Mouse (Mus musculus) embryonic facial prominence, embryonic 13.5 days (tissue): ENCODE measurements around the gene Jazf1. TPM values are rescaled to one million over a fixed set of nuclear protein-coding genes. Genes with fewer than 3 reads are reported as not detected.
A peak's percentile ranks its signal among the peaks of the same experiment; 100 is the strongest.

Experiments used
- ATAC-seq: fragments of 200-750 bp; cut with Nextera tagmentation; 2 replicates; pipeline ENCODE4 v1.8.0; 2017; ENCODE audit warnings: low read depth; ENCODE audit not compliant: insufficient number of reproducible peaks, insufficient read depth, low FRiP score, low TSS enrichment
- H3K27ac ChIP-seq: fragments of 300-500 bp; sonication (generic); 2 replicates; pipeline ENCODE4 v1.5.1; 2015; ENCODE audit warnings: moderate library complexity, mild to moderate bottlenecking, inconsistent platforms
- H3K27me3 ChIP-seq: fragments of 300-500 bp; sonication (generic); 2 replicates; pipeline ENCODE4 v1.6.1; 2015; ENCODE audit warnings: mild to moderate bottlenecking, inconsistent platforms
- H3K36me3 ChIP-seq: fragments of 300-500 bp; sonication (generic); 2 replicates; pipeline ENCODE4 v1.6.1; 2015; ENCODE audit warnings: mild to moderate bottlenecking, inconsistent platforms
- H3K4me1 ChIP-seq: fragments of 300-500 bp; sonication (generic); 2 replicates; pipeline ENCODE4 v1.6.1; 2015; ENCODE audit warnings: inconsistent platforms
- H3K4me2 ChIP-seq: fragments of 300-500 bp; sonication (generic); 2 replicates; pipeline ENCODE4 v1.6.1; 2015; ENCODE audit warnings: moderate library complexity, mild to moderate bottlenecking, inconsistent platforms
- H3K4me3 ChIP-seq: fragments of 300-500 bp; sonication (generic); 2 replicates; pipeline ENCODE4 v1.5.1; 2015; ENCODE audit warnings: mild to moderate bottlenecking, inconsistent platforms
- H3K9ac ChIP-seq: fragments of 300-500 bp; sonication (generic); 2 replicates; pipeline ENCODE4 v1.6.1; 2015; ENCODE audit warnings: mild to moderate bottlenecking, inconsistent platforms
- H3K9me3 ChIP-seq: fragments of 300-500 bp; sonication (generic); 2 replicates; pipeline ENCODE4 v1.6.1; 2016; ENCODE audit warnings: inconsistent platforms
- WGBS: fragments of 180-500 bp; shearing (Covaris S2); methylation state at CpG from one replicate; pipeline ENCODE4 v1.1.7; 2015; ENCODE audit warnings: mixed read lengths; 5-methylcytosine and 5-hydroxymethylcytosine counted together
- polyA plus RNA-seq: library from polyadenylated mRNA; unstranded; fragments of >200 nt; fragmentation: Nextera tagmentation; extraction: Ambion mirVana; gene quantifications from 2 replicates; pipeline ENCODE4 v1.2.1, GENCODE M21; 2015

Gene Jazf1
- polyA plus RNA-seq, result 11.3 and 12.4 TPM in 2 replicates

DNA sequence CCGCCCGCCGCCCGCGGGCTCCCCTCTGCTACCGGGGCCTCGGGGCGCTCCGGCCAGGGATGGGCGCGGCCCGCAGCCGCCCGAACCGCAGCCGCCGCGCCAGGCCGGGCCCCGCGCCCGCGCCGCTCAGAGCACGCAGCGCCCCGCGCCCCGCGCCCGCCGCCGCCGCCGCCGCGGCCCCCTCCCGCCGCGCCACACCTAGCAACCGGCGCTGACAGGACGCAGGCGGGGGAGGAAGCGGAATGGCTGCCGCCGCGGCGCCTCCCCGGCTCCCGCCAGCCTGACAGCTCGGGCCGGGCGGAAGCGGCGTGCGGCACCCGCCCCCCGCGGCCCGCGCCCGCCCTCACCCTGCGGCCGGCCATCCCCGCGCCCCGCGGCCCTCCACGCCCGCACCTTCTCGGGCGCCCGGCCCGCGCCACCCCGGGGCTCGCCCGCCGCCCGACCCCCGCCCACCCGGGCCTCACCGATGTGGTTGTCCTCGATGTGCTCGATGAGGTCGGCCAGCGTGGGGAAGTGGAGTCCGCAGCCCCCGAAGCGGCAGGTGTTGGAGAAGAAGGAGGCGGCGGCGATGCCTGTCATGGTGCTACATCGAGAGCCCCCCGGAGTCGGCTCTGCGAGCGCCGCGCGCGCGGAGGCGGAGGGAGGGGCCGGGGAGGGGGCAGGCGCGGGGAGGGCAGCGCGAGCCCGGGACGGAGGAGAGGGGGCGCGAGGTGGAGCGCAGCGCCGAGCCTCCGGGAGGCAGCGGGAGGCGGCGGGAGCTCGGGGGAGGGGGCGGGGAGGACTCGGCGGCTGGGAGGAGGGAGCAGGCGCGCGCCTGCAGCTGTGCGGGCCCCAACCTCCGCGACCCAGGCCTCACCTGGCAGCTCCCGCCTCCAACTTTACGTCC lies at the start of gene Jazf1:
Gene Jazf1 (minus strand): TSS at position 643 of the 886 bp plus-strand sequence.
- Histone ChIP-seq H3K4me2 (peak within 1 kb of the TSS; percentile 93), H3K27ac (no peak within 1 kb of the TSS), H3K36me3 (no peaks in the 10 kb centered on the region), H3K4me3 (peak within 1 kb of the TSS; percentile 83), H3K4me1 (peaks cover 8% of the 10 kb centered on the region; the same call in 1 of the 2 replicates), H3K9ac (peak within 1 kb of the TSS; percentile 76), H3K27me3 (peaks cover 45% of the 10 kb centered on the region), H3K9me3 (no peaks in the 10 kb centered on the region)
- WGBS, result under 1% methylated on average over 83 of the region's 133 CpGs
- peak; percentile 84 for ATAC-seq

DNA sequence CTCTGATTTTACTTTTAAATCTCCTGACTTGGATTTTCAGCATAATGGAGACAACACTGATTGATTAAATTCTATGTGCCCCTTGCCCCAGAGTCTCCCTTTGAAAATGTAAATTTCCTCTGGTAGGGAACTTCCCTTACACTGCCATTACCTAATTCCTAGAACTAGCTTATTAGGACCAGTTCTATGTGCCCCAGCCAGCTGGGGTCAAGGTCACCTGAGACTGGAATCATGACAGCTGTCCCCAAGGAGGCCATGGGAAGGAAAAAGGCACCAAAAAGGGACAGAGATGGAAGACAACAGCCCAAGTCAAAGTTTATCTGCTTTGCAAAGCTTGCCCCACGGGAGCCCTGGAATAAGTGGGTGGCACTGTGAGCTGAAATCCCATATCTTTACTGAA lies 49.4 kb upstream of the Jazf1 start:
- no peak overlapping the region for H3K9ac ChIP-seq
- no peak for ATAC-seq
- no peak overlapping the region for H3K27ac ChIP-seq
- no peak overlapping the region for H3K4me3 ChIP-seq
- H3K27me3 ChIP-seq, result no peaks in the 10 kb centered on the region
- H3K36me3 ChIP-seq, result no peaks in the 10 kb centered on the region
- no peaks in the 10 kb centered on the region for H3K9me3 ChIP-seq
- no peak overlapping the region for H3K4me2 ChIP-seq
- 67% methylated on average over 1 of the region's 1 CpGs for WGBS
- no peaks in the 10 kb centered on the region for H3K4me1 ChIP-seq

DNA sequence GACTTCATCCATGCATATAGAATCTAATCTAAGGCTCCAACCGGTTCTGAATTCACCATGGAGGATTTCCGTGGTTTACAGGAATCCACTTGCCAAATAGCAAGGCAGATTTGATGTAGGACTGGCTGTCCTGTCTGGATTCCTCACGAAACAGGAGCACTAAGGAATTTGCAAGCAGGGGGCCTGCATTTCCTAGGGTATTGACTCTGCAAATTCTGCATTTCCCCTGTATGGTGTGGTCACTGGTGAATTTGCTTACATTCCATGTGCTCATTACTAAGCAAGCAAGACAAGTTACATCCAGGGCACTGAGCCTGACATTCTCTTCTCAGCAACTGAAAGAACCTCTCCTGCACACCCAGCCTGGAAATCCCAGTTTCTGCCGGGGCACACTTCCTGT lies 18.4 kb upstream of the Jazf1 start:
- WGBS, result 20% methylated on average over 4 of the region's 4 CpGs
- ATAC-seq, result 0 out of 2 replicates have a peak, but pooled peaks have one; percentile 43
- H3K4me2 ChIP-seq, result no peak overlapping the region

DNA sequence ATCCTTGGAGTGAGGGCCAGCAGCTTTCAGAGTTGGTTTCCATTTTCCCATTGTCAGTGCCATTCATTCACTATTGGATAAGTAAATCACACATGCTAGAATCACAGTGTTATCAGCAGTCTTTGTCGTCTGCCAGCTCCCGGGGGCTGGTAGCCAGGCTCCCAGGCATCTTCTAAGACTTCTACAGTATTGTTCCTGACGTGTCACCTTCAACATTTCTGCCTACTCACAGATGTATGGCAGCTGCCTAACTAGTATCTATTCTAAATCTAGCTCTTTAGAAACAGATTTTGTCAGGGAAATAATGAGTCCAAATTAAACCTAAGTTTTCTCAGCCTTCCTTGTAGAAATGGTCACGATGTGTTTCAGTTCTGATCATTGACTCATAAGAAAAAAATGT lies 12.8 kb upstream of the Jazf1 start:
- Histone ChIP-seq H3K9ac (no peak overlapping the region), H3K4me1 (peaks cover 2% of the 10 kb centered on the region; the same call in 1 of the 2 replicates), H3K9me3 (no peaks in the 10 kb centered on the region), H3K4me2 (no peak overlapping the region), H3K27me3 (no peaks in the 10 kb centered on the region), H3K4me3 (no peak overlapping the region), H3K36me3 (no peaks in the 10 kb centered on the region), H3K27ac (no peak overlapping the region)
- 81% methylated on average over 4 of the region's 4 CpGs for WGBS
- no peak for ATAC-seq

More for the DNA sequence above, 18.4 kb upstream of the Jazf1 start:
- Histone ChIP-seq H3K4me3 (no peak overlapping the region), H3K9me3 (no peaks in the 10 kb centered on the region), H3K36me3 (no peaks in the 10 kb centered on the region), H3K27me3 (no peaks in the 10 kb centered on the region), H3K9ac (no peak overlapping the region), H3K27ac (no peak overlapping the region), H3K4me1 (peaks cover 12% of the 10 kb centered on the region)

DNA sequence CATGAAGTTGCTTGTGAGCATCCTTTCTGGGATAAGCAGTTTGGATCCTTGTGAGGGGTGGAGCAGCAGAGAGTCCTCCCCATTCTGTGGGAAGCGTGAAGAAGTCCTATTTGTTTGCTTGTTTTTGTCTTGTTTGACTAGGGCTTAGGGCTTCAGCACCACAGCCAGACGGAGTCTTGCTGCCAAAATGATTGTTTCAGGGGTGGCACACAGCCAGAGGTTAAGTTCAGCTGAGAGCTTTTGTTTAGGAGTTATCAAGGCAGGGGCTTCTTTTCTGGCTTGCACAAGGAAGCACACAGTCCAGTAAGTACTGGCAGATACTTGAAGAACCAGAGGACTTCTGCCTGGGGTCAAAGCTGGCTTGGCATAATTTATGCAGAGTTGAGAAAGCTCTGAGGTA lies 10.2 kb upstream of the Jazf1 start:
- Histone ChIP-seq H3K27ac (no peak overlapping the region), H3K36me3 (no peaks in the 10 kb centered on the region), H3K9ac (no peak overlapping the region), H3K4me3 (no peak overlapping the region), H3K4me1 (no peaks in the 10 kb centered on the region), H3K9me3 (no peaks in the 10 kb centered on the region), H3K4me2 (no peak overlapping the region), H3K27me3 (no peaks in the 10 kb centered on the region)
- no peak for ATAC-seq
- 38% methylated on average over 2 of the region's 2 CpGs for WGBS

DNA sequence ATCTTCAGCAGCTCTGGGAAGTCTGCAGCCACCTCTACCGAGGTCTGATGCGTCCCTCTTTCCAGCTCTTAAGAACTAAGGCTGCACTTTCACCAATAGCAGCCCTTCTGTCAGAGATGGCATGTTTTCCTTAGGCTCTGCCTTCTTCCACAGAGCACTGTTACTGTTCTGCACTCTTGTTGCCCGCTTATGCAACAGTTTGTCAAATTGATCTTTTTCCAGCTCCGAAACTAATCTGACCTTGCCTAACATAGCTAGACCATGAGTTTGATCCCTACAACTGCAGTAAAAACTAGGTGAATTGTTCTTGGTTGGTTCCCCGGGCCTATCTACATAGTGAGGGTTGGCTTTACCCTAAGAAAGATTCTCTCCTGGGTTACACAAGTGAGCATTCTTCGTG lies 3.3 kb upstream of the Jazf1 start:
- Histone ChIP-seq H3K9ac (no peak overlapping the region), H3K27ac (no peak overlapping the region), H3K36me3 (no peaks in the 10 kb centered on the region), H3K9me3 (no peaks in the 10 kb centered on the region), H3K27me3 (peaks cover 41% of the 10 kb centered on the region), H3K4me1 (peaks cover 8% of the 10 kb centered on the region; the same call in 1 of the 2 replicates), H3K4me2 (no peak overlapping the region), H3K4me3 (no peak overlapping the region)
- 81% methylated on average over 6 of the region's 6 CpGs for WGBS
- no peak for ATAC-seq

DNA sequence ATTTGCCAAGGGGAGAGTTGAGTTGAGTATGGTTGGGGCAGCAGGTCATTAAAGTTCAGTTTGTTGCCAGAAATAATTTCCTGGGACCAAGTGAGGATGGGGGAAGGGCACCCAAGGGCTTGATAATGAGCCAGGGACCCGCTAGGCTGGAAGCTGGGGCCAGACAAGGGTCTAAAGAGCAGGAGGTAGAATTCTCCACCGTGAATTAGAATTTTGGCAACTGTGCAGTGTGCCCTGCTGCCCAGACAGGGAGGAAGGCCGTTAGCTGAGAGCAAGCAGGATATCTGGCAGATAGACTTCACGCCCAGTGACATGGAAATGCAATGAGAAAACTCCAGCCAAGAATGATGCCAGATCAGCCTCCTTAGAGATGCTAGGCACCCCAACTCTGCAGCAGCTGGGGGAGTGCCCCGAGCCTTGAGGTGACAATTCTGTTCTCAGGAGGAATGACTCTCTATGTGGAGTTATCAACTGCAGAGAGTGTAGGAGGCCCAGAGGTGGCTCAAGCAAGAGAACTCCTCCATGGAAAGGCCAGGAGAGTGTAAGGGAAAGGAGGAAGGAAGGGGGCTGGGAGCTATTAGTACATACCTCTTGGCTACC lies 1.6 kb upstream of the Jazf1 start:
- ATAC-seq, result no peak
- Histone ChIP-seq H3K9me3 (no peaks in the 10 kb centered on the region), H3K4me1 (peaks cover 8% of the 10 kb centered on the region; the same call in 1 of the 2 replicates), H3K9ac (no peak overlapping the region), H3K27ac (no peak overlapping the region), H3K4me3 (no peak overlapping the region), H3K27me3 (peaks cover 44% of the 10 kb centered on the region), H3K36me3 (no peaks in the 10 kb centered on the region), H3K4me2 (no peak overlapping the region)
- 37% methylated on average over 5 of the region's 5 CpGs for WGBS

DNA sequence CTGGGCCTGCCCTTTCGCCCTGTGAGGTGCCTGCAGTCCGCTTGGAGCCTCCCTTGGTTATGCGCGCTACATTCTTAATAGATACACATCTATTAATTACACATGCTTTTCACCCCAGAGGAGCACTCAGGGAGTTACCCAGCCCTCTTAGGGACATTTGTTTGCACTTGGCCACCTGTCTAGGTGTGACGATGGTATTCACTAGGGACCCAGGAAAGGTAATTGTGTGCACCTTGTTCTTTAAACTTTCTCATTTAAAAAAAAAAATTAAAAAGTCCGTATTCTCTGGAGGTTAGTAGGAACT lies 396 bp upstream of the Jazf1 start:
- WGBS, result 3% methylated on average over 6 of the region's 6 CpGs
- H3K27ac ChIP-seq, result no peak overlapping the region
- no peaks in the 10 kb centered on the region for H3K9me3 ChIP-seq
- peak overlapping the region; percentile 83 for H3K4me3 ChIP-seq
- peak overlapping the region; percentile 76 for H3K9ac ChIP-seq
- peak overlapping the region; percentile 93 for H3K4me2 ChIP-seq
- 0 out of 2 replicates have a peak, but pooled peaks have one; percentile 23 for ATAC-seq
- peaks cover 8% of the 10 kb centered on the region; the same call in 1 of the 2 replicates for H3K4me1 ChIP-seq
- H3K36me3 ChIP-seq, result no peaks in the 10 kb centered on the region
- peaks cover 45% of the 10 kb centered on the region for H3K27me3 ChIP-seq

DNA sequence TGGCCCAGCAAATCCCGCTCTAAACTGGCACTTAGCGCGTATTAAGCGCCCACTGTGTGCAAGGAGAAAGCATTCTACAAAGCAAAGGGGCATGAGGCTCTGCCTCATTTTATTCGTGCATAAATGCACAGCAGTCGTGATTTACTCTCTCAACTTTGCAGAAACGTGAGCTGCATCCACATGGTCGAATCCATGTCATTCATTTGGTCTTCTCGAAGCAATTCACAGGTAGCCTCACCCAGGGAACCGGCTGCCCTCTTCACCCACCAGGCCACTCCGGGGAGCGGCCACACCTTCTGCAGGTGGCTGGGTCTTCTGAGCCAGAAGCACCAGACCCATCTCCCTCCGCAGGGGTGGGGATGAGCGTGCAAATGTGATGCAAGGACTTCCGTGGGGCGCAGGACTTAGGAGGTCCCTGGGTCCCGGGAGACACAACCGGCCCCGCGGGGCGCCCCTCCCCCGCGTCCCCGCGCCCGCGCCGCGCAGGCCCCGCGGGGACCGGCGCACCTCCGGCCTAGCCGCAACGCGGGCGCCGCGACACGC lies 914 bp downstream of the Jazf1 start:
- peaks cover 41% of the 10 kb centered on the region for H3K27me3 ChIP-seq
- peaks cover 8% of the 10 kb centered on the region; the same call in 1 of the 2 replicates for H3K4me1 ChIP-seq
- peak overlapping the region; percentile 83 for H3K4me3 ChIP-seq
- H3K4me2 ChIP-seq, result peak overlapping the region; percentile 93
- no peak for ATAC-seq
- no peaks in the 10 kb centered on the region for H3K9me3 ChIP-seq
- 3% methylated on average over 35 of the region's 41 CpGs for WGBS
- peak overlapping the region; percentile 76 for H3K9ac ChIP-seq
- no peak overlapping the region for H3K27ac ChIP-seq
- H3K36me3 ChIP-seq, result no peaks in the 10 kb centered on the region

DNA sequence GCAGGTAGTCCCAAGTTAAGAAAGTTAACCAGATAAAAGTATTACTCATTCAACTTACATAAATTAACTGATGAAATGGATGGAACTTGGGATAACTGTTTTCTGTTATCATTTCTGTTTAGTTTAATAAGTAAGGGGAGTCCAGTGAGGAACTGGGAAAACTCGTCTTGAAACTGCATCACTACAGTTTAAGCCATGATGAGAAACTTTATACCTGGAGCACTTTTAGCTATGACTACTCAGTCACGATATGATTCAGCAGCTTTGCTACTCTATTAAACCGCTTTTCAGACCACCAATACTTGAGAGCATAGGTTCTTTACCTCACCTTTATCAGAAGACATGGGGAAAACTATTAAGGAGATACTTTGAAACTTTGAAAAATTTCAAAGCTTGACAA lies 1.5 kb downstream of the Jazf1 start:
- peaks cover 36% of the 10 kb centered on the region for H3K27me3 ChIP-seq
- ATAC-seq, result no peak
- no peaks in the 10 kb centered on the region for H3K9me3 ChIP-seq
- H3K4me3 ChIP-seq, result peak overlapping the region; percentile 83
- peak overlapping the region; percentile 93 for H3K4me2 ChIP-seq
- peak overlapping the region; percentile 76; the same call in 1 of the 2 replicates for H3K9ac ChIP-seq
- WGBS, result 38% methylated on average over 3 of the region's 3 CpGs
- peaks cover 8% of the 10 kb centered on the region; the same call in 1 of the 2 replicates for H3K4me1 ChIP-seq
- H3K36me3 ChIP-seq, result no peaks in the 10 kb centered on the region
- H3K27ac ChIP-seq, result no peak overlapping the region

DNA sequence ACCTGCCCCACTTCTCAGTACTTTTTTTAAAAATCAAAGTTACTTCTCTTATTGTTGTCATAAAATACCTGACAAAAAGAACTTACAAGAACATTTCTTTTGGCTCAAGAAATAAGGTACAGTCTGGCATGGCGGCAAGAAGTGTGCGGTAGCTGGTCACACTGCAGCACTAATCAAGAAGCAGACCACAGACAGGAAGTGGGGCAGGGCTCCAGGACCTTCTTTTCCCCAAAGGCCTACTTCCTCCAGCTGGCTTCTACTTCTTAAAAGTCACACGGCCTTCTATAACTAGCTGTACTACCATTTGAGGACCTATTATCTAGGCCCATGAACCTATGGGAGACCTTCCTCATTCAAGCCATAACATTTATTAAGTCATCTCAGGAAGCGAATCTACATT lies 4.4 kb downstream of the Jazf1 start:
- no peak for ATAC-seq
- H3K9ac ChIP-seq, result no peak overlapping the region
- 84% methylated on average over 4 of the region's 4 CpGs for WGBS

More for the DNA sequence above, 4.4 kb downstream of the Jazf1 start:
- H3K36me3 ChIP-seq, result no peaks in the 10 kb centered on the region
- no peak overlapping the region for H3K27ac ChIP-seq
- H3K4me1 ChIP-seq, result peaks cover 3% of the 10 kb centered on the region; the same call in 1 of the 2 replicates
- H3K27me3 ChIP-seq, result peaks cover 18% of the 10 kb centered on the region
- no peak overlapping the region for H3K4me2 ChIP-seq
- no peak overlapping the region for H3K4me3 ChIP-seq
- no peaks in the 10 kb centered on the region for H3K9me3 ChIP-seq
